Mouse (Mus musculus): ENCODE data around the gene Kcnk13.
A peak's percentile ranks its signal among the peaks of the same experiment; 100 is the strongest.

Kcnk13 gene

DNA sequence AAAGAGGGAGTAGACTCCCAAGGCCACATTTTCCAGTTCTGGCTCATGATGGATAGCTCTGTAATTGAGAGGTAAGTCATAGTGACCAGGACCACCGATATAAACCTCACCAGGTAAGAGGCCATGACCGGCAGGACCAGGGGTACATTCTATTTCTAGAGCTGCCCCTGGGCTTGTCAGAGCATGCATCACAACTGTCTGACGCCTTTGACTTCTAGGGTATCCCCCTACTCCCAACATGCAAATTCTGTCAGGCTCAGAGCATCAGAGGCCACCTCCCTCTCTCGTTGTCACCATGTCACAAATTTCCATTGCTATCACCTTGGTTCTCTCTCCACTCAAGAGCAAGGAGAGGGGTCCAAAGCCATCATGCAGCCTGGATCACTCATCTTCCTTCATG lies 126.5 kb downstream of the Kcnk13 start:
- DNase-seq (ENCODE audit: low spot score): no peak

DNA sequence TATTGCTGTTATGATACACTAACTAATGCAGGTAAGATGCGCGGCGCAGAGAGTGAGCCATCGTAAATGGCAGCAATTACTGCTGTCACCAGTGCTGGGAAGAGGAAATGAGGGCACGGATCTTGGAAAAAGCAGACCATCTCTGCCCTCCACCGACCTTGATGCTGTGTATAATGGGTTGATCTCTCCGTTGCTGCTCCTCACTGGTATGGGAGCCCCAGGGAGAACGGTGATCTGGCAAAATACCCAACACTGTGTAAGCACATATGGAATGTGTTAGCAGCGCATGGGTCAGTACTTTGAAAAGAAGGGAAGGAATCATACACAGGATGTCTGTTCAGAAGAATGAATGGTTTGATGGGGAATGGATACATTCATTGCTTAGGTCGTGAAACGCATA lies 128.7 kb downstream of the Kcnk13 start:
- no peak for DNase-seq (ENCODE audit: low spot score)

DNA sequence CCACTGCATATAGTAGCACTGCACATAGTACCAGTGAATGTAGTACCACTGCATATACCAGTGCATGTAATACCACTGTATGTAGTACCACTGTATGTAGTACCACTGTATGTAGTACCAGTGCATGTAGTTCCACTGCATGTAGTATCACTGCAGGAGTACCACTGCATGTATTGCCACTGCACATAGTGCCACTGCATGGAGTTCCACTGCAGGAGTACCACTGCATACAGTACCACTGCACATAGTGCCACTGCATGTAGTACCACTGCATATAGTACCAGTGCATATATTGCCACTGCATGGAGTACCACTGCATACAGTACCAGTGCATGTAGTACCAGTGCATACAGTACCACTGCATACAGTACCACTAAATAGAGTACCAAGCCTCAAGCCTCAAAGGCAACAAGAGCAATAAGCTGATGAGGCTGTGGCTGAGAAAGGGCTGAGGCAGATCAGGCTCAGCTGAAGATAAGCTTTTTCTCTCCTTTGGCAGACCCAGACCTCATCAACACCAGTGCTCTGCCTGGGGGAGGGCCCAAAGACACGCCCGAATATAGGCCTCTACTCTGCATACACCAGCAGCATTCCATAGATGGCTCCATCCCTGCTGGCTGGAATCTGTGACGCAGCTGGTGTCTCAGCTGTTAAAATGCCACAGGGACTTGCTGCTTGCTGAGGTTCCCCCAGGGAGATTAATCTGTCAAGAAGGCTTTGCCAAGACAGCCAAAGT lies 135.8 kb downstream of the Kcnk13 start:
- no peak for DNase-seq (ENCODE audit: low spot score)

DNA sequence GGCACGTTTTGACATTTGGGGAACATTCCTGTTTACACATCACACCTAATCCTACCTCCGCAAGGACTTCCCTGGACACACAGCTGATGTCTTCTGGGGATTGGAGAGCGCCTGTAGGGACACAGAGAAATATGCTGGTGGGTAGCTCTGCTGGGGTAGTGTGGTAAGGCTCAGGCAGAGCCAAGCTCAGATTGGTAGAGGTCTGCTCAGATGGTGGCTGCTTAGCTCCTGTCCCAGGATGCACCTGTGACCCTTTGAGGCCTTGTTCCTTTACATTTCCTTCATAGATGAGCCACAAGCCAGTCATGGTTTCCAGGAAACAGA lies 136.4 kb downstream of the Kcnk13 start:
- DNase-seq (ENCODE audit: low spot score): no peak

DNA sequence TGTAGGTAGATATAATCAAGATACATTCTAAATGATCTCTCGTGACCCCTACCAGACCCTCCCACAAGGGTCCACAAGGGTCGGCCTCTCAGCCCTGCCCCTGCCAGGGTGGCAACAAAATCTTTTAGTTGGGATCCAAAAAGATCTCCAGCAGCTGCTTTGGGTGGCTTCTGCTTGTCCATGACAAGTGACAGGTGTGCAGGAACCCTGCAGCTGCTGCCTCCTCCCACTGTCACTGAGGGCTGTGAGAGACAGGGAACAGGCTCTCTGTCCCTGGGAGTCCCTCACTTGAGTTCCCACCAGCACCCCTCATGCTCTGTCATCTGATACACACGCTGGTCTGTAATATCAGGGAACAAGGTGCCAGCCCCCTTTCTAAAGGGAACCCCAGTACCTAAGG lies 137.4 kb downstream of the Kcnk13 start:
- no peak for DNase-seq (ENCODE audit: low spot score)

DNA sequence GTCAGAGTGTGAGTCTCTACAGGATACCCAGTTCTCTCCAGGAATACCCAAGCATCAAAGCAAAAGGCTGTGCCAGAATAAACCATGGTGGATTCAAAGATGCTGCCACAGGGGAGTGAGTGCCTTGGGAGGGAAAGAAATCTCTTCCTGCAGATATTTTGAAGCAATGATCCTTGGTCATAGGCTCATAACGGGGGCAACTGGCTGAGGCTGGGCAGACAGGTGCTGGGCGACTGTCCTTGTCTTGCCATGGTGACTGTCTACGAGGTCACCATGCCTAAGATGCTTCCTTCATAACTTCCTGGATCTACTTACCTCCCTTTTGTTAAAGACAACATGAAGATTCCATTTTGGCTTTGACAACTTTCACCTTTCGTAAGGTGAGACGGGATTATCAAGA lies 140.2 kb downstream of the Kcnk13 start:
- DNase-seq (ENCODE audit: low spot score): no peak

DNA sequence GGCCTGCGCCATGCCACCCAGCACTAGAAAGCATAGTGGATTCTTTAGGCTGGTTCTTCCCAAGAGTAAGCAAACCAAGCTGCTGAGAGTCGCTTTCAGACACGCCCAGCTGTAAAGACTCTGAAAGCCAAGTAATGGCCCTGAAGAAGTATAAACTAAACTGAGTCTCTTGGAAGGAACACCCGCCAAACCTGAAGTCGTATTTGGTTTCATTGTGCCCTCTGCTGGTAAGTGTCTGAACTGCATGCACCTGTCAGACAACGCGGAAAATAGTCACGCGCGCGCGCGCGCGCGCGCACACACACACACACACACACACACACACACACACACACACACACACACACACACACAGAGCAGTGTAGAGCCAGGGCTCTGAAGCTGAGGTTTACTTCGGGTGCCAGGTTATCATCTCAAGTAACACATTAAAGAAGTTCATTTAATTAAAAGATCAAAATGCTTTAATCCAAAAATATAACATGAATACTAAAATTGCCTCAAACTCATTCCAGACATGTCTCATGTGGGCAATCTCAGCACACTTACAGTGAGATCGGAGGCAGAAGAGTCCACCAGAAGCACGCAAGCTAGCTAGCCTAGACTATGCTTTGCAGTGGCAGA lies 142.1 kb downstream of the Kcnk13 start:
- peak; percentile 74 for DNase-seq (ENCODE audit: low spot score)

DNA sequence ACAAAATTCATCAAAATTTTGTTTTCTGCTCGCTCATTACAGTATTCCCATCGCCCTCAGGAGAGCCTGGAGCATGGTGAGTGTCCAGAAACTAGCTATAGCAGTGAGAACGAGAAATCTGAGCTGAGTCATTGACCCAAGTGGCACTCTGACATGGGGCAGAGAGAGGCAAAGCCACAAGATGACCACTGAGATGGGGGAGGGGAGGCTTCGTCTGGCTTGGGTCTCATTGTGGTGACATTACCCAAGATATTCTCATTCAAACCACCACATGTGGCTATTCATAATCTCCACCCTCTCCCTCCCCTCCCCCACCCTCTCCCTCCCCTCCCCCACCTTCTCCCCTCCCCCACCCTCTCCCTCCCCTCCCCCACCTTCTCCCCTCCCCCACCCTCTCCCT lies 143.1 kb downstream of the Kcnk13 start:
- no peak for DNase-seq (ENCODE audit: low spot score)

DNA sequence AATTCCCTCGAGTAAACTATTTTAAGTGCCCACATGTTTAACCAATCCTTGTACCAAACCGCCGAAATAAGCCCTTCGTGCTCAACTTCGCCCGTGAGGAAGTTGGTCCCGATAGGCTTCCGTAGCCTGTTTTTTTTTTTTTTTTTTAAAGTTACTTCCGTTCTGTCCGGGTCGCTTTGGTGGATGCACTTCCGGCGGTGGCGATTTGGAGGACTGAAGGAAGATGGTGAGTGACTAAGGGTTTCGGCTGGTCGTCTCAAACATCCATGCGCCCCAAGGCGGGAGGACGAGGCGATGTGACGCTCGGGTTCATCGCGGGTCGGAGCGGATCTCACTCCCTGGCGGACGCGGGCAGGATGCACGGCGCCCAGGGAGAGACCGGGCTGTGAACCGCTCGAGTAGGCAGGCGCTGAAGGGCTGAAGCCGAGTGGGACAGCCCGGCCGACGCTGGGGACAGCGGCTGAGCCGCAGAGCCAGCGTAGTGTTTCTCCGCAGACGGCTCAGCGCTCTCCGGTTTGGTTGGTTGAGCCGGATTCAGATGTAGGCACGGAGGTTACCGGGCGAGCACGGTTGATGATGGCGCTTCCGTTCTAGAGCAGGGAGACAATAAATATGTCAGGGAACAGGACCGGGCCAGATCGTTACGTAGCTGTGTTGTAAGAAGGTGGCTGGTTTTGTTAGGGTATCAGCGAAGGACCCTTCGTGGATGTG lies 145.8 kb downstream of the Kcnk13 start, which contains the start of gene Psmc1:
Gene Psmc1 (plus strand): TSS at position 169 of the 711 bp plus-strand sequence.
- DNase-seq (ENCODE audit: low spot score): peak; percentile 80

All from lung, postnatal 25 days (tissue).